Mouse (Mus musculus) retina, postnatal 1 day (tissue): Measurements from ENCODE around the gene Arl2.

Source experiments
- DNase-seq: peaks from one replicate; pipeline ENCODE4 v3.0.0-alpha.2; 2012

Arl2 gene

DNA sequence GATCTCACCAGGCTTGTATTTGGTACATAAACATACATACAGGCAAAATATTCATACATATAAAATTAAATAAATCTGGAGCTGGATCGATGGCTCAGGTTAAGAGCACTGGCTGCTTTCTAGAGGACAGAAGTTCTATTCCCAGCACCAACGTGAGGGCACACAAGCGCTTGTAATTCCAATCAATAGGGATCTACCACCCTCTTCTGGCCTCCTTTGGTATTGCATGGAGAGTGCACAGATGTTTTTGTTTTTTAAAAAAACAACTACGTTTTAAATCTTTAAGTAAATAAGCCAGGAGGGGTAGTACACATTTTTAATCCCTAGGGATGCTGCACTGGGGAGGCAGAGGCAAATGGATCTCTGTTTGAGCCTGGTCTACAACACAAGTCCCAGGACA is 15.1 kb downstream of the Arl2 start:
- DNase-seq, result peak; percentile 73

DNA sequence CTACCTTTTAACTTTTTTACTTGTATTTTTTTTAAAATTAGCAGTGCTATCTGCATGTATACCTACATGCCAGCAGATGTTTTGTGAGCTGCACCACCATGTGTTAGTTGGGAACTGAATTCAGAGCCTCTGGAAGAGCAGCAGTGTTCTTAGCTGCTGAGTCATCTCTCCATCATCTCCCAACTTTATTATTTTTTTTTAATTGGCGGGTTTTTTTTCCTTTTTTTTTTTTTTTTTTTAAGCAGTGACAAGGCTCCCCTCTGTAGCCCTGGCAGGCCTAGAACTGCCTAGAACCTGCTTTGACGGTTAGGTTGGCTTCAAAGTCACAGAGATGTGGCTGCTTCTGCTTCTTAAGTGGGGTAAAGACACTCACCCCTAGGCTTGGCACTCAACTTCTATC is 16.4 kb downstream of the Arl2 start:
- no peak for DNase-seq

DNA sequence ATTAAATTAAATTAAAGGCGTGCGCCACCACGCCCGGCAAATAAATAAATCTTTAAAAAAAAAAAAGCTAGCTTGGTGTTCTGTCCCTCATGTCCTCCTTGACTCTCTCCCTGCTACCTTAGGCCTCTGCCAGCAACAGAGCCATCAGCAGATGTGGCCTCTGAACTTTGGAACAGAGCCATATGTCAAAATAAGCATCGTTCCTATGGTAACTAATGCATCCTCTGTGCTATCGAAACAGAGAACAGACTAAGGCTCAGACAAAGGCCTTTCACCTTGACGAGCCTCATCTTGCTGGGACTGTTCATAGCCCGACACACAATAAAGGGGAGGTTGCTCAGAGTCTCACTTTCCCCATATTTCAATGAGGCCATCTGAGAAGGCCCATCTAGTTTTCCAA is 18.0 kb downstream of the Arl2 start:
- DNase-seq, result peak; percentile 61

DNA sequence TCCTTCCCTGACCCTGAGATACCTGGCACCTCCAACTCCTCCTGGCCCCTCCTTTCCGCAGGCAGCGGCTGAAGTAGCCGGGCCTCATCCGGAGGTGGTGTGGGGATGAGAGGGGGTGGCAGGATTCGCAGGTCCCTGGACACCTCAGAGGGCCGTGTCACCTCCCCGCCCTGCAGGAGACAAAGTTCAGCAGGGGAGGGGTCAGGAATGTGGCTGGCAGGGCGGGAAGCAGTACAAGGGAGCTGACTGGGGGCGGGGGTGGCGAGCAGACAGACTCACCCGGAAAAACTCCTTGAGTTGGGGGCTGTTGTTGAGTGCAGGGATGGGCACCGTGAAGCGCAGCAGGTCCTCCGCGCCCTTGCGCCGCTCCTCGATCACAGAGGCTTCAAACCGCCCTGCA is 19.6 kb downstream of the Arl2 start:
- no peak for DNase-seq

DNA sequence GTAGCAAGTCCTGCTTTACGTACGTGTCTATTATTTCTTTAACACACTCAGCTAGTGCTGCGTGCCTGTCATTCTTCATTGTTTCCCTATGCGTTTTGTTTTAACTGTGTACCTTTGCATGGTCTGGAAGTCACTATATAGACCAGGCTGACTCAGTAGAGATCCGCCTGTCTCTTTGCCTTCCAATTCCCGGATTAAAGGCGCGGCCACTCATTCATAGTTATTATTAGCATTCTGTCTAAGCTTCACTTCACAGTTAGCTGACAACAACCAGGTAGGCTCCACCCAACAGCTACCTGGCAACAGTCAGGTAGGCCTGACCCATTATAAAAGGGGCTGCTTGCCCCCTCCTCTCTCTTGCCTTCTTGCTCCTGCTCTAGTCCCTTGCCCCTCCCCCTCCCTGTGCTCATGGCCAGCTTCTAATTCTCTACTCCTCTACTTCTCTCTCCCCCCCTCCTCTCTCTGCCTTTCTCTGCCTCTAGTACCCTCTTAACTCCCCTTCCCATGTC is 22.6 kb downstream of the Arl2 start:
- no peak for DNase-seq

DNA sequence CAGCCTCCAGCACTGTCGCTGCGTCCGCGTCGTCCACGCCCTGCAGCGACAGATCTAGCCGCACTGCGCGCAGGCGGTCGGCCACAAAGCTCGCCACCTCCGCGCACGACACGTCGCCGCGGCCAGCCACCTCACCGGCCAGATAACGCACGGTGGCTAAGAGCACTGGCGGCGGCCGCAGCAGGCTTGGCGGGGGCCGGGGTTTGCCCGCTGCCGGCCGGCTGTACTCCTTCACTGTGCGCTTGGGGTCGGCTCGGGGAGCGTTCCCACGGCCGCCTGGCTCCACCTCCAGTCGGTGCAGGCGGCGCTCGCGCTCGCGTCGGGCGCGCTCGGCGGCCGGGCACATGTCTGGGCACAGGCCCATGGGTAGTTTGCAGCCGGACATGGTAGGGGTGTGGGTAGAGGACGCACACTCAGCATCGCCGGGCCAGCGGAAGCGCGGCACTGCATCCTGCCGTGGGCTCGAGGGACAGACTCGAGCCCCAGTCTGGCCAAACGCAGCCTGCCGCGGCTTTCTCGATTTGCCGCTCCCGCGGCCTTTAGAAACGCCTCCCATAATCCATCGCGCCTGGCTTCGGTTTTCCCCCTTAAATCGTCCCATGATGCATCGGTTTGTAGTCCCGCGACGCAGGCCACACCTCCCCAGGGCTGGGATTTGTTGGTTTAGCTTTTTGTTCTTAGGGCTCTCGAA is 23.2 kb downstream of the Arl2 start, which contains the start of gene Sac3d1:
Gene Sac3d1, minus strand, starts transcription at position 665 of the 691 bp plus-strand sequence.
- DNase-seq, result peak; percentile 96

DNA sequence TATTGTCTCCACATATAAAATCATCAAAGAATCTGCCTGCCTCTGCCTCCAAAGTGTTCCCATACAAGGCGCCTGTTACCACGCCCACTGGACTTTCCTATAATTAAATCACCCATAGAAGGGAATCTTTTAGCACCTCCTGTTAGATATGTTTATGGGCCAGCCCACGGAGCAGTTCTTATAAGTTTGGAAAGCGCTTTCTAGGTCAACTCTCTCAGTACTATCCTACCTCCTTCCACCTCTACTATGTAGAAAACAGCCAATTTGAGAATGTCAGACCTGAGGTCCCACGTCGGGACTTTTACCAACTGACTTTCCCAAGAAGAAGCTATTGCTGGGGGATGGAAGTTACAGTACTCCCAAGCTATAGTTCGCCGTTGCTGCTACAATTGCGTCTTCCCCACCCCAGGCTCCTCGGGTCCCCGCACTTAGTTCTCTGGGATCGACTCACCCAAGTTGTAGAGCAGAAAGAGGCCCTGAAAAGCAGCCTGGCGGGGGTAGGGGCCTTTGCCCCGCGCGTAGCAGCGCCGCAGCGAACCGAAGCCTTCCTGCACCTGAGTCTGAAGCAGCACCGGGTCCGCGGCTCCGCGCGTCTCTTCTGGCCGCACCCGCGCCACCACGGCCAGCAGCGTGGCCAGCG is 23.9 kb downstream of the Arl2 start:
- DNase-seq, result no peak

DNA sequence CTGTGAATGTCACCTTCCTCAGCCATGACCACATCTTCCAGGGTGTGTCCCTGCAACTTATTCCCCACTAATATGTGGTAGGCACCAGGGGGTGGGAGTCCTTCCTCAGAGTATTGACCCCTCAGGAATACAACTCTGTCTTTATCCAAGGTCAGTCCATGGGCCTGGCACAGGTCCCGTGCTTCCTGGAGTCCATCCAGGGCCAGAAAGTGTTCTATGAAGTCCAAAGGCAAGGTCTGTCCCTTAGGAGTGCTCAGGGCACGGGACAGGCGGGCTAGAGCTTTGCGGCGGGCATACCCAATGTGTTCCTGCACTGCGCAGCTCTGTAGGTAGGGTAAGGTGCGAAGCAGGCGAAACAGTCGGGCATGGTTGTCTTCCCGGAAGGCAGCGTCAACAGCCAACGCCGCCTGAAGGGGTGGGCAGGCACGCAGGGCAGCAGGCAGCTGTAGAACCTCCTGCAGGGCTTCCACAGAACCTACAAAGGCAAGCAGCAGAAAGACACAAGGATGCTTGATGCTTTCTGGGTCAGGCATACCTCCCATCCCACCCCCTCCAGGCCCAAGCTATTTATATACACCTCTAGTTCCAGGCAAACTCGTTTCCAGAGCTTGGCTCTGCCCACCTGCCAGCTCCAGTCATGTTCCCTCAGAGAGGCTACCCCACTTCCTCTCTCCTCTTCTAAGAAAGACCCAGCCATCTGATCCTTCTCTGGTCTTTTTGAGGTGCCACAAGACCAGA is 25.1 kb downstream of the Arl2 start:
- DNase-seq, result no peak

DNA sequence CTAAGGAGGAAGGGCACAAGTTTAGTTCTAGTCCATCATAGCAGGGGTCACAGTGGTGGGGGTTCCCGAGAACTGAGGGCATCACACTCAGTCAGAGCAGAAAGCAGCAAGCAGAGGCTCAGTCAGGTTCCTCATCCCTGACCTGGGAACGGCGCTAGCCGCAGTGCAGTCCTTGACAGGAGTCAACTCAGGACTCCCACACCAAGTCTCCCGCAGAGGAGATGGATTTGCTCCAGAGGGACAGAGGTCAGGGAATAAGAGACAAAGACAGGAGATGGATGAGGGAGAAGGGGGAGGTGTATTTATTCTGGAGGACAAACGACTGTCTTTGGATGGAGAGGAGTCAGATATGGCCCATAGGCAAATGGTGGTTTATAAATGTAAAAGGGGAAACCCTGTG is 28.2 kb downstream of the Arl2 start:
- DNase-seq, result no peak

DNA sequence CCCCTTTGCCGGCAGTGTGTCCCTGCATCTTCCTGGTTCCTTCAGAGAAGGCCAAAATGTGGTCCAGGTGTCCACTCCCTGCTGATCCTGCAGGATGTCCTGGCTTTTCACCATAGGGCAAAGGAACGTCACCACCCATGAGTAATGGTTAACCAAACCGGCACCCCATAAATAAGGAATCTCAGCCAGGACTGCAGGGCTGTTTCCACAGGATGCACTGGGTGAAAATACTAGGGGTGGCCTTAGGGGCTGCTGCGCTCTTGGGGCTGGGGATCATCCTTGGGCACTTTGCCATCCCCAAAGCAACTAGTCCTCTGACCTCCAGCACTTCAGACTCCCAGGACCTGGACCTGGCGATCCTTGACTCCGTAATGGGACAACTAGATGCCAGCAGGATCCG is 35.8 kb downstream of the Arl2 start, which contains the start of gene Naaladl1:
Gene Naaladl1, plus strand, starts transcription at position 197 of the 400 bp plus-strand sequence.
- DNase-seq, result no peak

DNA sequence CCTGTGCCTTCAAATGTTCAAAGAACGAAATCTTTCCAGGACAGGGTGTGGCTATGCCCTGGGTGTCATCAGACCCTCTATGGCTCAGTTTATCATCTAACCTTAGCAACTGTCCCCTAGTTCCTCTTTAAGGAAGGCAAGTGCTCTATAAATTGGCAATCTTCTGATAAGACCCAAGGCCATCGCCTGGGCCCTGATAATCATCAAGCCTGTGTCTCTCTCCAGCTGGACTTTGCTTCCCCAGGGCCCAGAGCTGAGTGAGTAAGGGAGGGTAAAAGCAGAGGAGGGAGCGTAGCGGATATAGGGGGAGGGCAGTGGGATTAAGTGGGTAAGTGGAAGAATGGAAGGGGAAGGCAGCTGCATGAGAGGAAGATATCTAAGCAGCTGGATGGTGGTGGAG is 36.9 kb downstream of the Arl2 start:
- DNase-seq, result no peak

DNA sequence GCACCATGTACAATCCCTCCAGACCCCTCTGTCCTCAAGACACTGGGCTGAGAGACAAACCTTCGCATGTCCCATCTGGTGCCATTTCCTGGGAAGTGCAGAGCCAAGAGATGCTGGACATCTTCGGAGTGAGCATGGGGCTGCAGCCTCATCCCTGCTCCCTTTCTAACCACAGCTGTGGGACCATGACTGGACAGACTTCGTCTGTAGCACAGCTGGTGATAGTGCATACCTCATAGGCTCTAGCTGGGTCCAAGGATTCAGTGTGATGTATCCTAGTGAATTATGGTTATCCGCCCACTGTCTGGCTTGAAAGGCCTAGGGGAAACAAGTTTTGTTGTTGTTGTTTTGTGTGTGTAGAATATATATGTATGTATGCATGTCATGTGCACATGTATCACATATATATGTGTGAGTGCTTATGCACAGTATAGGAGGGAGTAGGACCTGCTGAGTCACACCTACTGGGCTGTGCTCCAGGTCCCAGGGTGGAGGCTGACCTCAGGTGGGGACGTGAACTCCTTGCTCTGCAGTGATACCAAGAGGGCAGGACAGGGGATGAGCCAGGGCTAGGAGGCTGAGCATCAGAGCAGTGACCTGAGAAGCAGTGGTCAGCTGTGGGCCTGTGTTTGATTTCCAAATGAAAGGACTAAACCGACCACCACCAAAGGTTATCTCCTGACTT is 39.0 kb downstream of the Arl2 start:
- DNase-seq, result no peak

DNA sequence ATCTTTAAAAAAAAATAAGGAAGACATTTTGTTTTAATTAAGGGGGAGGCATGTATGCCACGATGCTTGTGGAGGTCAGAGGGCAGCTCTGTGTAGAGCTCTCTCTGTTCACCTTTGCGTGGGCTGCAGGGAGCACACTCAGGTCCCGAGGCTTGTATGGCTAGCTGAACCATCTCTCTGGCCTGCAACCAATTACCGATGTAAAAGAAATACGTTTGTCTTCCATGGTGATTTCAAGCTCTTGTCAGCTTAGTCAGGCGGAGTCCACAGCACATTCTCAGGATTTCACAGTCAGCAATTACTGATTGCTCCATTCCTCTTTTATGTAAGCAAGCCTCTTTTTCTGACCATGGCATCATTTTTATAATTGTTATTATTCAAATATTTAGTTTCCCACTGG is 40.2 kb downstream of the Arl2 start:
- DNase-seq, result no peak

DNA sequence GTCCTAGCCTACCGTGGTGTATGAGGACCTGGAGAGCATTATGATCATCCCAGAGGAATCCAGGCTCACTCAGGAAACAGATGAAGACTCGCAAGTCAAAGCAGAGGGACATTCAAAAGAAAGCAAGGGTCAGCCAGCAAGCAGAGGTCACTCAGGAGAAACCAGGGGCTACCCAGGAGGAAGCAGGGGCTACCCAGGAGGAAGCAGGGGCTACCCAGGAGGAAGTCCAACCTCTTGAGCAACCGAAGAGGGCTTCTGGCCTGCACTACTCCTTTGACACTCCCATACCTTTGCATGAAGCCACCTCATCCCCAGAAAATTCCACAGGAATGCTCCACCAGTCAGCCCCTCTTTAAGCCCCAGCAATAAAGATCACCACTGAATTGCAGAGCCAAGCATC is 43.5 kb downstream of the Arl2 start:
- no peak for DNase-seq

DNA sequence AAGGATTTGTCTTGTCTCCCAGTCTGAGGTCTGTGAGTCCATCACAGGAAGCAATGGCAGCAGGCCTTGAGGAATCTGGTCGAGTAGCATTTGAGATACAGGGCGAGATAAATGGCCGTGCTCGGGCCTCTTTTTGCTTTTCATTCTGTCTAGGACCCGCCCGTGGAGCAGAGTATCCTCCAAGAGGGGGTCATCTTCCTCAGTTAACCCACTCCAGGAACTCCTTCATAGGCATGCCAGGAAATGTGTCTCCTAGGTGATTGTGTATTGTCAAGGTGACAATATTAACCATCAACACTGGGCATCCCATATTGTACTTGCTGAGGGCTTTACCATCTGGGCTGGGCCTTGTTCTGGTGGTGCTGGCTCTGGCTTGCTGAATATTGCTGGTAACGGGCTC is 47.2 kb downstream of the Arl2 start, which contains the start of gene AC131692.1:
Gene AC131692.1, plus strand, starts transcription at position 301 of the 400 bp plus-strand sequence.
- no peak for DNase-seq

DNA sequence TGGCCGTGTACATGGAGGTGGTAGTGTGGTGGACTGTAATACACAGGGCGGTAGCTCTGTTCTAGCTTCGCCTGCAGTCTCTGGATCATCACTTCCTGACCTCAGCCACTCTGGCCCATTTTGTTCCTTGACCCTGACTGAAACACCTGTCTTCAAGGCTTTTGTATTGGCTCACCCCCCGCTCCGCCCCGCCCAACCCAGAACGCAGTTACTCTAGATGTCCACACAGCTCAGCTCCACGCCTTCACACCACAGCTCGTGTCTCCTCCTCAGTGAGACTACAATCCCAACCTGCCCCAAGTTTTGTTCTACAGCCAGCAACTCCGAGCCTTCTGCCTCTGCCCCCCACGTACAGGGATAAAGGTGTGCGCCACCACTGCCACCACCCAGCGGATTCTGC is 52.5 kb downstream of the Arl2 start:
- no peak for DNase-seq

DNA sequence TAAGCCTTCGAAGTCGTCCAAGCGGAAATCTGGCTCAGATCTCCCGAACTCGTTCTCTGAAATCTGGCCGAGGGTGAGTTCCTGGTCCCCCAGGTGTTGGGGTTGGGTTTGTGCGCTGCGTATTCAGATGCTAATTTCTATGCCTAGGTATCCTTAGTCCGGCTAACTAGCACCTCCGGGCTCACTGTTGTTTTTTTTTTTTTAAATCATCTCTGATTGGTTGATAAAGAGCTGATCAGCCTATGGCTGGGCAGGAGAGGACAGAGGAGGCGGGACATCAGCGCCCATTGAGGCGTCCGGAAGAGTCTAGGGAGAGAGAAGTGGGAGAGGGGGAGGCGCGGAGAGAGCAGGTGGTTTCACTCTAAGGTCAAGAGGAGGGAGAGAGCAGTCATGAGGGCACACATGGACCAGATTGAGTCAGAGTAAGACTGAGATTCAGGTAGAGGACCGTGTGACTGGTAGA is 55.9 kb downstream of the Arl2 start:
- DNase-seq, result peak; percentile 90

DNA sequence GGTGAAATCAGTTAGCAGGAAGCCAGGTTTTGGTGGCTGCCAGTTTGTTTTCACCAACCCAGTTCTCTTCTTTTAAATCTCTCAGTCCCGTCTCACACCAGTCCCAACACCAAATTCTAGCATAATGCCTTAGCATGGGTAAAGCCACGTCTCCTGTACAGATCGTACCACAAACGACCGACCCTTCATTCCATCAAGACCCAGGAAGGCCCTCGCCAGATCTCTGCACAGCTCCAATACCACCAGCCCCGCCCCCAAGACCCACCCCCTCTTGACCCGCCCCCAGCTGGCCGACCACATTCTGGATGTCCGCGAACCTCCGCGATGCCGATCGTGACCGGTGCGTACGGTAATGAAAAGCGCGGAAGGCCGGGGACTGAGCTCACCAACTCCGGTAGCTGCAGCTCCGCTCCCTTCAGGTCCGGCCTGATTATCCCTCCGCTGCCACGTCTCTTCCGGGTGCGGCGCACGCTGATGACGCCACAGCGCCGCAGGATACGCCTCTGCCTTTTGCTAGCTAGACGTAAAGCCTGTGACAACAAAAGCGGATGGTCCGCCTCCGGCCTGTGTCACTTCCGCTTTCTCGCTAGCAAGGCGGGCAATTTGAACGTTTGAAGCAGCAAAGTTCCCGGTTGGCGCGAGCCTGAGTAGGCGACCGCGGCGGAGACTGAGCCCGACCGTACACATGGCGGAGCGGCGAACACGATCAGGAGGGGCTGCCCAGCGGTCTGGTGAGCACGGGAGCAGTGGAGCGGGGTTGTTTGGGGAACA is 56.7 kb downstream of the Arl2 start, which contains the start of the genes Zfpl1 and Cdca5:
Gene Zfpl1, minus strand, starts transcription at position 479 of the 771 bp plus-strand sequence.
Gene Cdca5, plus strand, starts transcription at position 506 of the 771 bp plus-strand sequence.
- DNase-seq, result peak; percentile 99
